Mouse (Mus musculus) cerebellum, postnatal 4 days (tissue): ENCODE measurements around the gene Man1a2.

Experiments
- DNase-seq, 2 experiments: peaks; one replicate each; pipeline ENCODE4 v3.0.0; 2022; ENCODE audit warnings: low spot score in 2 of 2, mixed read lengths in 1 of 2

Man1a2 gene

GRCm38 (mm10) chr3:100568443-100569390 lies 116.6 kb downstream of the Man1a2 start:
- DNase-seq, result no peak

- DNase-seq, result no peak
Observed at GRCm38 (mm10) chr3:100563565-100563964, 121.7 kb downstream of the Man1a2 start.

- DNase-seq, result no peak
Observed at GRCm38 (mm10) chr3:100562455-100562854, 122.8 kb downstream of the Man1a2 start.

- DNase-seq, result no peak
Observed at GRCm38 (mm10) chr3:100561561-100562175, 123.6 kb downstream of the Man1a2 start.

- no peak for DNase-seq
Observed at GRCm38 (mm10) chr3:100559431-100559830, 125.9 kb downstream of the Man1a2 start.

- DNase-seq, result no peak
Observed at GRCm38 (mm10) chr3:100558211-100558708, 127.0 kb downstream of the Man1a2 start.

GRCm38 (mm10) chr3:100554843-100555242 lies 130.5 kb downstream of the Man1a2 start:
- no peak for DNase-seq

- DNase-seq, result no peak
Observed at GRCm38 (mm10) chr3:100552171-100552570, 133.1 kb downstream of the Man1a2 start.

- DNase-seq, result no peak
Observed at GRCm38 (mm10) chr3:100547913-100548292, 137.4 kb downstream of the Man1a2 start.

- no peak for DNase-seq
Observed at GRCm38 (mm10) chr3:100547162-100547912, 138.0 kb downstream of the Man1a2 start.

GRCm38 (mm10) chr3:100536686-100537085 lies 148.6 kb downstream of the Man1a2 start:
- DNase-seq, result no peak

- DNase-seq, result no peak
Observed at GRCm38 (mm10) chr3:100535902-100536301, 149.4 kb downstream of the Man1a2 start.

GRCm38 (mm10) chr3:100535298-100535697 lies 150.0 kb downstream of the Man1a2 start:
- no peak for DNase-seq

- no peak for DNase-seq
Observed at GRCm38 (mm10) chr3:100534394-100534793, 150.9 kb downstream of the Man1a2 start.

- DNase-seq, result no peak
Observed at GRCm38 (mm10) chr3:100533429-100533828, 151.9 kb downstream of the Man1a2 start.

GRCm38 (mm10) chr3:100530919-100531318 lies 154.4 kb downstream of the Man1a2 start:
- no peak for DNase-seq

GRCm38 (mm10) chr3:100530244-100530788 lies 155.0 kb downstream of the Man1a2 start:
- DNase-seq, result no peak

- DNase-seq, result no peak
Observed at GRCm38 (mm10) chr3:100522671-100523070, 162.6 kb downstream of the Man1a2 start.

- no peak for DNase-seq
Observed at GRCm38 (mm10) chr3:100521626-100522025, 163.7 kb downstream of the Man1a2 start.

- DNase-seq, result no peak
Observed at GRCm38 (mm10) chr3:100515754-100516141, 169.6 kb downstream of the Man1a2 start.

- no peak for DNase-seq
Observed at GRCm38 (mm10) chr3:100515093-100515753, 170.1 kb downstream of the Man1a2 start.
